Mouse (Mus musculus): Measurements from ENCODE around the gene As3mt.
A peak's percentile ranks its signal among the peaks of the same experiment; 100 is the strongest.

The As3mt gene

GRCm38 (mm10) chr19:46707296-46708151, at the start of gene As3mt:
Gene As3mt, plus strand, starts transcription at chr19:46707458.
- peak; percentile 73 for DNase-seq (ENCODE audit: low read depth, low spot score)

GRCm38 (mm10) chr19:46658348-46658747, 48.9 kb upstream of the As3mt start:
- no peak for DNase-seq (ENCODE audit: low read depth, low spot score)

DNA sequence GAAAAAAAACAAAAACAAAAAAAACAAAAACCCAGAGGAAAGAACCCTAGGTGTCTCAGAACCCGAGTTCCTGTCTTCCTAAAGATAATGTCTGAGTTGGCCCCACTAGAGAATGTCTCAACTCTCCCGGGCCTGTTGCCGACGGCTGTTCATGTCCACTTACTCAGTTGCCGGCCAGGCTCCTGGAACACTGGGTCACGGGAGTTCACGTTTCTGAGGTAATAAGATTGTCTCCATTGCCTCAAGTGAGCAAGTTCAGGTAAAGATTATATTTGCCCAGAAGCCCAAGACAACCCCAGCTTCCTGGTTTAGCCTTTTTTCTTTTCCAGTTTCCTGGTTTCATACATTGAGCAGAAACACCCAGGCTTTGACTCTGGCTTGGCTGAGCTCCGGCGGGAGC, 48.4 kb upstream of the As3mt start:
- DNase-seq (ENCODE audit: low read depth, low spot score), result no peak

DNA sequence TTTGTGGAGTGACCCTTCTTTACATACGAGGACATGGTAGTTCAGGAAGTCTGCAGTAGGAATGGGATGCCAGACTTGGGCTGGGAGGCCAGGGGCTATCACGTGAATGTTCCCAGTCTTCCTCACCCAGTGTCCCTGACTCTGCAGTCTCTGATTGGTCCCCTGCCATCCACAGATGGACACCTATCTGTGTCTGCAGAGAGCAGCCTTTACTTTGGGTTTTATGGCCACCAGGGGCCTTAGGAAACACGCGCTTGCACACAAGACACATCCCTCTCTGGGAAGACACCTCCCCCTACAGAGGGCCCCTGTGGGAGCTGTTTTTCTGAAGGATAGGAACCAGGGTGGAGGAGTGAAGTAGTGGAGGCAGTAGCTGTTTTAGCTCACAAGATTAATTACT, 45.7 kb upstream of the As3mt start:
- DNase-seq (ENCODE audit: low read depth, low spot score), result no peak

- DNase-seq (ENCODE audit: low read depth, low spot score), result no peak
Measured at GRCm38 (mm10) chr19:46662214-46662613, 45.0 kb upstream of the As3mt start.

- no peak for DNase-seq (ENCODE audit: low read depth, low spot score)
Measured at GRCm38 (mm10) chr19:46662784-46663183, 44.5 kb upstream of the As3mt start.

DNA sequence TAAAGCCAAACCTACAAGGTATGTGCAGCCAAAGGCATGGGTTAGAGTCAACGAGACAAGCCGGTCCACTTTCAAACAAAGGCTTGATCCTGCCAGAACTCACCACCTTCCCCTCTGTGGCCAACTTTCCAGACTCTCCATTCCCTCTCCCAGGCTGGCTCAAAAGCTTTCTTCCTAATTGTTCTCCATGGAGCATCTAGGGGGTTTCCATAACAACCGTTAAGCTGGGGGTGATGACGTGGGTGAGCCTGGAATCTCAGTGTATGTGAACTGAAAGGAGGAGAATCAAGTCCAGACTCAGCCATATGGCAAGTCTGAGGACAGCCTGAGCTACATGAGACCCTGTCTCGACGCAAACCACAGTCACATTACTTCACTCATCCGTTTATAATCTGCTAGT, 41.8 kb upstream of the As3mt start:
- DNase-seq (ENCODE audit: low read depth, low spot score), result no peak

DNA sequence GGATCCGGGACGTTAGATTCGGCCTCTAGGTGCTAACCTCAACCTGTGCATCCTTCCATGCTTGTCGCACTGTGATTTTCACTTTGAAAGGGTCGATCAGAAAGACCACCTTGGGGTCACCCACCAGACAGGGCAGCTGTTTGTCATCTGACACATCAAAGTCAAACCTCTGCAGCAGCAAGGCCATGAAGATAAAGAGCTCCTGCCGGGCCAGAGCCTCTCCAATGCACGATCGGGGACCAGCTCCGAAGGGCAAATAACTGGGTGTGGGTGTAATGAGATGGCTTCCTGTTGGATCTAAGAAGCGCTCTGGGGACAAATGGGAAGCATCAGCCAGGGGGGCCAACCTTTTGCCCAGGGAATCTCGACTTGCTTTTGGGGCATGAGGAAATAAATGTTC, 40.0 kb upstream of the As3mt start:
- no peak for DNase-seq (ENCODE audit: low read depth, low spot score)

- DNase-seq (ENCODE audit: low read depth, low spot score), result no peak
Measured at GRCm38 (mm10) chr19:46668263-46668662, 39.0 kb upstream of the As3mt start.

DNA sequence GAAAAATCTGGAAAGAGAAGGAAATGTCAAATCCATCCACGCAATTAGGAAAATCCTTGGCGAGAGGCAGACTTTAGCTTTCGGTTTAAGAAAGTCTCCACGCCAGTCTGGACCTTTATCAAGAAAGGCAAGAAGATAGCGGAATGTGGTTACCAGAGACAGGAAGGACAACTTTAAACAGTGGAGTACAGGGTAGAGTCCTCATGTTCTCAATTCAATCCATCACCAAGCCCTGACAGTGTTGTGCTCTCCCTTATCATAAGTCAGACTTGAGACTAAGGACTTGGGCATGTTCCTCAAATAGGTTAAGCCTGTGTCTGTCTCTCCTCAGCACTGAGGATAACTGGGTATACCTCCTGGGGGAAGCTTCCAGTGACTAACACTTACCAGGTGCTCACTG, 37.5 kb upstream of the As3mt start:
- no peak for DNase-seq (ENCODE audit: low read depth, low spot score)

DNA sequence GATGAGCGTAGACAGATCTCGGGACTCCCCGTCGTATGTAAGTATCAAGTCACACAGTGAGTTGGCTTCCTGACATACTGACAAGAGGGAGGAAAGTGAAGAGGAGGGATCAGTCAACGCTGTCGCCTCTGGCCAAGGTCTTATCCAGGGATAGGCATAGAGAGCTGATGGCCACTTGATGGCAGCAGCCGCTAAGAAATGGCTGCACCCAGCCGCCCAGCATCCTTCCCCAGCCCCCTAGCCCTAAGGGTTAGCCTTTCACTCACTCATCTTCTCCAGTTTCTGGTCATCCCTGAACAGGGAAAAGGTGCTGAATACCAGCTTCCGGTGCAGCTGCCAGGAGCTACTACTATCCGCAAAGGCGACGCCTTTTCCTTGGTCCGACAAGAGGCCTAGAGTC, 36.6 kb upstream of the As3mt start:
- peak; percentile 56 for DNase-seq (ENCODE audit: low read depth, low spot score)

DNA sequence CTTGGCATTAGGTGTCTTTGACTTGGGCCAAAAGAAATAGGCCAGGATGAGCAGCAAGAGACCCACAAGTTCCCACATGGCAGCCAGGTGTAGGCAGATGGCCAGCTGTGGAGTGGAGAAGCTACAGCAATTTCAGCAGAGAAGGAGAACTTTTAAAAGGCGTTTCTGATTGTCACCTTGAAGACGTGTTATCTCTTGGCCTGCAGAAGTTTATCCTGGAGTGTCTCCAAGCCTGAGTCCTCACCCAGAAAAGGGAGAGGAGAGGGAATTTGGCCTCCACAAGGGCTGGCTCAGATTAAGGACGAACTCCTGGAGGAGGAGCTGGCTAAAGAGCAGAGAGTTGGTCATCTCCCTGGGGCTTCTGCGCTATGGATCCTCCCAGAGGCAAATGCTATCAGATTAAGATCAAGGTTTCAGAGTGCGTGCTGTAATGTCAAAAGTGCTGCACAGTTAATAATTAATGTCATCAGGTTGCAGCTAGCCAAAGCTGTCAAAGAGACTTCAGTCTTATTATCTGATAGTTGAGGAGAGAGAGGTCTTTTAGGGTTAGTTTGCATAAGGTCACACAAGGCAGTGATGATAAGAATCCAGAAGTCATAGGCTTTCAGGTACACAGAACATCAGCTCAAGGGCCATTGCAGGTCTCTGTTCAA, 34.4 kb upstream of the As3mt start, which contains the start of gene Cyp17a1:
Gene Cyp17a1 (minus strand): TSS at position 407 of the 653 bp plus-strand sequence.
- DNase-seq (ENCODE audit: low read depth, low spot score), result no peak

GRCm38 (mm10) chr19:46675641-46676040, 31.6 kb upstream of the As3mt start:
- no peak for DNase-seq (ENCODE audit: low read depth, low spot score)

GRCm38 (mm10) chr19:46679720-46680383, 27.4 kb upstream of the As3mt start:
- DNase-seq (ENCODE audit: low read depth, low spot score), result no peak

DNA sequence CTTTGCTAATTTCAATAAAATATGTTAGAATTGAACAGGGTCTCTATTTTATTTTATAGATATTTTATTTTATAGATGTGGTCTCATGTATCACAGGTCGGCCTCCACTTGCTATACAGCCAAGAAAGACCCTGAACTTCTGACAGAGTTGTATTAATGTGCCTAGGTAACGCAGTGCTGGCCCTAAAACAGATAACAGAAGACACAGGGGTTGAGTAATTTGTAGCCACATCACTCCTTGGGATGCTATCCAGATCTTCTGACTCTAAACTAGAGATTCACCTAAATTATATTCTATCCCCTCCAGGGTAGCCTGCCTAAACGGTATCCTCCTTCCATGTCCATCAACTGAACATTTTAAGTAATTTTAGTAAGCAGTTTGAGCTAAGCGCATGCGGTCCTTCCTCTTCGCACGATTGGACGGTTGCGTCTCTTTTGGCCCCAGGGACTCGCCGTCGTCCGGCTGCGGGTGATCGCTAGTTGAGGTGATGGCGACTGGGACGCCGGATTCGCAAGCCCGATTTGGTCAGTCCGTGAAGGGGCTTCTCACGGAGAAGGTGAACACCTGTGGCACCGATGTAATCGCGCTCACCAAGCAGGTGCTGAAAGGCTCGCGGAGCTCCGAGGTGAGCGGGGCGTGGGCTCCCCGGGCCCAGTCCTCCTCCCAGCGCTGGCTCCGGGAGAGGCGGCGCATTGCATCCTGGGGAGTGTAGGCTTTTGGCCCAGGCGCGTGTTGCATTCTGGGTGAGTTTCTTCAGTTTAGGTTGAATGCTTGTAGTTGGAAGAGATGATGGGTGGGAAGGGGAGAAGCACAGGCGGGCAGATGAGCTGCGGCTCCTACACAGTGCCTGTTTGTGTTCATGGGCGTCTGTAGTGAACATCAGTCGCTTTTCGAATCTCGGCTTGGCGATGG, 17.5 kb upstream of the As3mt start, which contains the start of gene Borcs7:
Gene Borcs7 (plus strand): TSS at position 447 of the 913 bp plus-strand sequence.
- DNase-seq (ENCODE audit: low read depth, low spot score), result peak; percentile 88

DNA sequence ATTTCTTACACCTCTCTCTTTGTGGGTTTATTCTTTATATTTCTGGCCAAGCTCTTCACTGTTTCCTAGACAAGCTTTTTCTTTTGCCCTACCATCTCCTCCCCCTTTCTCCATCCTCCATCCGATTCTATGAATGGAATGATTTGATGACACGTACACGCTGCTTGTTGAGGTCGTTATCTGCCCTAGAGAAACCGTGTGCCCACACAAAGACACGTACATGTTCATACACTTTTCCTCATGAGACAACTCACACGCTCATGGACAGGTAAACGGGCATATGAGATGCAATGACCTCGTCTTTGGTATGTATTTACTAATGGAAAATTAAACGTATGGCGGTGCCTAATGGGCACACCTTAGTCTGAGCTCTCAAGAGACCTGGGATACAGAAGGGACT, 16.9 kb upstream of the As3mt start:
- DNase-seq (ENCODE audit: low read depth, low spot score), result no peak

DNA sequence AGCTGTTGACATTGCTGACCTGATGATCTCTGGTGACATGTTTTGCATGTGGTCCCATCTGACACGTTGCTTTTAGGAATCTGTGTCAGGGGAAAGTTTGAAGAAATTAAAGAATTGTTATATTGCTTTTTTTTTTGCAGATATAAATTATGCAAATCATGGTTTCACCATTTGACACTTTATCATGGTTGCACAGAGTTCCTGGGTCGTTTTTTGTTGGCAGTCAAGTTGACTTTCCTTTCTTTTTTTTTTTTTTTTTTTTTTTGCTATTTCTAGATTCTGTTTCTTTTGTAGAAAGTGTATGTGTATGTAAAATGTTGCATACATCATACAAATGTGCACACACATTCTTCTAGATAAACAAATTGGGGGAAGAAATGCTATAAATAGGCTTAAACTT, 16.2 kb upstream of the As3mt start:
- no peak for DNase-seq (ENCODE audit: low read depth, low spot score)

DNA sequence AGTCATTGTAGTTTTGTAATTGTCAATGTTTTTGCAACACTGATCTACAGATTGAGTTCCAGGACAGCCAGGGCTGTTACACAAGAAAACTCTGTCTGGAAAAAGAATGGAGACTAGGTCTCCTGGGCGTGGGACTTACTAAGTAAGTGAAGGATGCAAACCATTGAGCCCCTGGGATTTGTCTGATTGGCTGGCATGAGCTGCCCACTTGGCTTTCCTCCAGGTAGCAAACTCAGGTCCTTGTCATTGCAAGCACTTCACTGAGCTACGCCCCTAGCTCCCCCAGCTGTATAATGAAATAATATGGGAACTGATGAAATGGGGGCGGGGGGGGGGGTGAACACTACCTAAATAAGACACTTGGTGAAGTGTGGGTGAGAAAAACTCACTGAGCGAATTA, 14.1 kb upstream of the As3mt start:
- no peak for DNase-seq (ENCODE audit: low read depth, low spot score)

GRCm38 (mm10) chr19:46696482-46696881, 10.8 kb upstream of the As3mt start:
- no peak for DNase-seq (ENCODE audit: low read depth, low spot score)

DNA sequence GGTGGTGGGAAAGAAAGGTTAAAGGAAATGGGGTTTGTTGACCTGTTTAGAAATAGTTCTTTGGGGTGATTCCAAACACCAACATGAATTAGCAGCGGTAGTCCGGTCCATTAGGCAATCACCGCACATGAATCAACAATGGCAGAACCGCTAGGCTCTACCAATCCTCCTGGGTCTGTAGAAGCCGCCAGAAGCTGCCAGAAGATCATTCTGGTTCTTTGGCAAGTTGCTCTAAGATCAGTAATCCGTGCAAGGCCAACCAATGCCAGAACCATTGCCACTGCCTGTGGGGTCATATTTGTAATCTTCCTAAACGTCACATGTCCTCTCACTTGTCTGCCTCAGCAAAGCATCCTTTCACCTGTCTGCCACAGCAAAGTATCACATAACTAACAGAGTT, 10.3 kb upstream of the As3mt start:
- no peak for DNase-seq (ENCODE audit: low read depth, low spot score)

GRCm38 (mm10) chr19:46697840-46698517, 9.3 kb upstream of the As3mt start:
- no peak for DNase-seq (ENCODE audit: low read depth, low spot score)

Measured in ES-CJ7 (cell line).